Mouse (Mus musculus) ovary, adult 18-20 months (tissue): ENCODE measurements around the gene Ssh1.
A peak's percentile ranks its signal among the peaks of the same experiment; 100 is the strongest.

Source experiments
- DNase-seq: peaks from one replicate; pipeline ENCODE4 v3.0.0; 2022; ENCODE audit warnings: low spot score, mixed read lengths

Ssh1 gene

DNA sequence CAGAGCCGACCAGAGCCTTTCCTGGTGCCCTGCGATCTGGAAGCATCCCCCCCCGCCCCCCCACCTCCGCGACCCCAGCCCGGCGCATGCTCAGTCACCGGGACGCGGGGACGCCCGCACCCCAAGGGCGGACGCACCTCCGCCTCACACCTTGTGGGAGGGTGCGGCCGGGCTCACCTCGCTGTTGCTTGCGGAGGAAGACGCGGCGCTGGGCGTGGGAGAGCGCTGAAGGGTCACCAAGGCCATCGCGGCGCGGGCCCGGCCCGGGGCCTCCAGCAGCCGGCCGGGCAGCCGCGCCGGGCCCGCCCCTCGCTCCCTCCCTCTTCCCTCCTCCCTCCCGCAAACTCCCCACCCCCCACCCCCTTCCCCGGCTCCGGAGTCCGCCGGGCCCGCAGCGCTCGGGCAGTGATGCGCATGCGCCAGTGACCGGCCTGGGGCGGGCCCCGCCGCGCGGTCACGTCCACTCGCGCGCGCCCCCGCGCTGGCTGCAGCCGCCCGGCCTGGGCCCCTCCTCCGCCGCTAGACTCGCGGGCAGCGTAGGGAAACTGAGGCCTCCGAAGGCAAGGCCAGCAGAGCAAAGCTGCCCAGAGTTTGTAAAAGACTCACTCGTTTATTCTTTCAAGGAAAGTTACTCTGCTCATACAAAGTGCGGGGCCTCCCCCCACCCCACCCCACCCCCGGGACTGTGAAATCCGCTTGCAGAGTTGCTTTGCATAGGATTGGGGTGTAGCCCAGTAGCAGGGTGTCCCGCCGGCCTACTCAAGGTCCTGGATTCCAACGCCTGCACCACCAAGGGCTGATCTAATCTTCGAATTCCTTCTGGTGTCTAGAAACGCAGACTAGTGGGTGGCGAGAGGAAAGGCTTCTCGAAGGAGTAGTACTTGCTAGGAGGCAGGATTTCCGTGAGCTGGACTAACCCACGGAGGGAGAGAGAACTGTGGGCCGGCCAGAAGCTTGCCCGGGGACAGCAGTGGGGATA lies at the start of gene Ssh1:
Gene Ssh1, minus strand, starts transcription at position 408 of the 979 bp plus-strand sequence.
- peak; percentile 82 for DNase-seq

DNA sequence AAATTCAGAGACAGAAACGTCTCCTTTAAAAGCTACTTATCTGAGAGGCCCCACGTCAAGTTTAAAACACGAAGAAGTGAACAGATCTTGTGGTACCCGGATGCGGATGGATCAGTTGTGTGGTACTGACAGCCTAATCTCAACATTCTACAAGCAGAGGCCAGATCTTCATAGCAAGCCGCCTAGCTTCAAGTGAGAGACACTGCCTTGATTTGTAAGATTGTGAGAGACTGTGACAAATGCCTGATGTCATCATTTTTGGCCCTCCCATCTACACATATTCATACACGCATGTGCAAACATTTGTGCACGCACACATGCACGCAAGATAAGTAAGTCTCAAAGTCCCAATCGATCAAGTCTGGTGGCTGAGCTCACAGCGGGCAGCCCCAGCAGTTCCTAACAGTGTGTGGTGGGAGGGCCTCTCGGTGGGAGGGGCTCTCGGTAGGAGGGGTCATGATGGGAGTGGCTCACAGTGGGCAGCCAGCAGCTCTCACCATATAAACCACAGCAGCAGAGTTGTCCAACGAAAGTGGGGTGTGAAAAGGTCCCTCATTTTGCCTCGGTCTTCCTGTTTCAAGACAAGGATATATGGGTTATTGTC lies 47.7 kb upstream of the Ssh1 start:
- DNase-seq: no peak

DNA sequence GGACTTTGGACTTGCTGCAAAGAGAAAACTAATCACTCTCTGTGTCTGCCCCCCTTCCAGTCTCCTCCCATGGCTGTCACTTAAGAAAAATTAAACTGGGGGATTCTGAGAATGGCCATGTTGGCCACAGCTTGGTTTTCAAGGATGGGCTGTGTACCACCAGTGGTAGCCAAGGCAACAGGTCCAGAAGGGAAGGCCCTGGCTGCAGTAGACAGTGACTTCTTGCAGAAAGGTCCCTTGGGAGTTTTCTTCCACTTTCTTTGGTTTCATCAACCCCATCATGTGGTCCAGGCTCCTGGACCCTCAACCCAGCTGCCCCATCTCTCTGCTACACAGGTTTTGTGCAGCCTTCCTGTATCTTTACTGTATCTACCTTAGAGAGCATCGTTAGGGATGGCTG lies 47.2 kb upstream of the Ssh1 start:
- no peak for DNase-seq

DNA sequence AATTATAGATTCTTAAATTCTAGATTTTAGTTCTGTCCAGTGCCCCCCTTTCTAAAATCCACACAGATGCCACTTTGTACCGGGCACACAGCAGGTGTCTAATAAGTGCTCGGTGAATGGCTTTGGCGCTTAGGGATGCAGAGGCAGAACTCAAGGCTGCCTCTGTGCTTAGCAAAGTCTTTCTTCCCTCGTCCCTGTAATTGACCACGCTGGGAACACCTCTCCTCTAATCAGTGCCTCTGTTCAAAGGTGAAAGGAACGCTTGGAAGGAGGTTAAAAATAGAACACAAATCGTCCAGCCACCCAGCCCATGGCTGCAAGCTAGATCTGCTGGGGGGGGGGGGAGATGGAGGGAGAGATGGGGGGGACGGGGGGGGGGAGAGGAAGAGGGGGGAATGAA lies 46.8 kb upstream of the Ssh1 start:
- no peak for DNase-seq

DNA sequence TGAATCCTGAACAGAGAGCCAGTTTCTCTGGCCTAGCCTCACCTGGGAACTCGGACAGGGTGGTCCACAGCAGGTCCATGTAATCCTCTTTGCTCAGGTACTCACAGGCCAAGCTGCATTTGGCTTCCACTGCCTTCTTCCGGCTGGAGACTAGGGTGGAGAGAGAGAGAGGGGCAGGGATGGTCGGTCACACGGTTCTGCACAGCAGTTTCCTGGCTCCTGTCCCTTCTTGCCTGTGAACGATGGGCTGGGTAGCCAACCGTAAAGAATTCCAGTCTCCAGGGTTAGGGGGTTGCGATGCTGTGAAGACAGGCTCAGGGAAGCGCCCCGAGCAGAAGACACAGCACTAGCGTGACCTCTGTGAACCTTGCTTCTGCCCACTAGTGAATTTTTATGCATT lies 41.4 kb upstream of the Ssh1 start:
- DNase-seq: no peak

DNA sequence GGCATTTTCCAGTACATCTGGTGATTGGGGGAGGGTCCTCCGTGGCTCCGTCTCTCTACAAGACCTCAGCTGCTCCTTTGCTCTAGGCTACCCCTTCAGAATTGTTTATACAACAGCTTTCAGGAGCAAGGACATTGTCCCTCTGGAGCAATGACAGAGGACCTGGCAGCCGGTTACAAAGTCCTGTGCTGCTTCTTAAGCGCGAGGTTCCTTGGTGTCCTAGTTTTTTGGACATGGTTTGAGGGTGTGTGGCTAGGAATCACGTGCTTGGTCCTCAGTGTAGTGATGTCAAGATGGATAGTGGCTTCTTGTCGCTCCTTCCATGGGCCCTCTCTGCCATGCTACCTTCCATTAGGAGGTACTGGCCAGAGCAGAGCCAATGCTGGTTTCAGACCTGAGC lies 40.7 kb upstream of the Ssh1 start:
- no peak for DNase-seq

DNA sequence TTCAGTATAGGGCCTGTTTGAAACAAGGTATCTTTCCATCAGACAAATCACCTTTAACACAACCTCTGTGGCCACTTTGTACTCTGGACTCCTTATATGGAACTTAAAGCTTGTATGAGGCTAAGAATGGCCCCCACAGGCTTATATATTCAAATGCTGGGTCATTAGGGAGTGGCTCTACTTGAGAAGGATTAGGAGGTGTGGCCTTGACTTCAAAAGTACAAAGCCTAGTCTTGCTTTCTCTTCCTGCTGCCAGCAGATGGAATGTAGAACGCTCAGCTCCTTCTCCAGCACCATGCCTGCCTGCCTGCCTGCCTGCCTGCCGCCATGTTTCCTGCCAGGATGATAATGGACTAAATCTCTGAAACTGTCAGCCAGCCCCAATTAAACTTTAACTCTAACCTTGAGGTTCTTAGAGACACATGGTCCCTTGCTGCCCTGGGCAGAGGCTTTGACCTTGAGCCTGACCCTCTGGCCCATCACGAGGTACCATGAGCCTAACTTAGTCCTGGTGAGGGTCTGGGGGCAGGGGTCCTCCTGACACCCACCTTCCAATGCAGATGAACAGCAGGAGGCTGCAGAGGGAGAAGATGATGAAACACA lies 38.6 kb upstream of the Ssh1 start:
- DNase-seq: no peak

DNA sequence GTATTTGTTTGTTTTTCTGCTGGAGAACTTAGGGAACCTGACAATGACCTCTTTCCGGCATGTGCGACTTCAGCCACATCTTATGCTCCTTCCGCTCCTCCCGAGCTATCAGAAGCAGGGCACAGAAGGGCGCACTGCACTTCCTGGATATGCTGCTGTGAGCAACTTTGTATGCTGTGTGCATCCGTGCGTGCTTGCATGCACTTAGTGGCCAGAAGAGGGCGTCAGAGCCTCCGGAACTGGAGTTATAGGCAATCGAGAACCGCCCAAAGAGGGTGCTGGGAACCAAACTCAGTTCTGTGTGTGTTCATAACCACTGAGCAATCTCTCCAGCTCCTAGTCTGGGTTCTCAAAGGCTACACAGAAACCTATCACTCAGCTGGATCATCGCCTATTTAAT lies 37.0 kb upstream of the Ssh1 start:
- DNase-seq: no peak

DNA sequence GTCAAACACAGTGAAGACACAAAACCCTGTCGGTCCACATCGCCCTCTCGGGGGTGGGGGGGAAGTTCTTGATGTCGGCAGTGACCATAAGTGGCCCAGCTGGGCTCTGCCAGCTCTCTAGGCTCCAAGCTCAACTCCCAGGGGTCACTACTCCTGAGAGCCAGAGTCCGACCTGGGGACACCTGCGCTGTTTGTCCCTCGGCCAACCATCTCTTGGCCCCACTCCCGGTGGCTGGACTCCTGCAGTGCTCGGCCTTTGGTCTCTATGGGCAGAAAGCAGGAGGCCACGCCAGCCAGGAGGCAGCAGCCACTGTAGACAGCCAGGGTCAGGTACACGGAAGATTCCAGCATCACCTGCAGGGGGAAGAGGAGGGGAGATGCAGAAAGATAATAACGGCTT lies 34.4 kb upstream of the Ssh1 start:
- DNase-seq: no peak

DNA sequence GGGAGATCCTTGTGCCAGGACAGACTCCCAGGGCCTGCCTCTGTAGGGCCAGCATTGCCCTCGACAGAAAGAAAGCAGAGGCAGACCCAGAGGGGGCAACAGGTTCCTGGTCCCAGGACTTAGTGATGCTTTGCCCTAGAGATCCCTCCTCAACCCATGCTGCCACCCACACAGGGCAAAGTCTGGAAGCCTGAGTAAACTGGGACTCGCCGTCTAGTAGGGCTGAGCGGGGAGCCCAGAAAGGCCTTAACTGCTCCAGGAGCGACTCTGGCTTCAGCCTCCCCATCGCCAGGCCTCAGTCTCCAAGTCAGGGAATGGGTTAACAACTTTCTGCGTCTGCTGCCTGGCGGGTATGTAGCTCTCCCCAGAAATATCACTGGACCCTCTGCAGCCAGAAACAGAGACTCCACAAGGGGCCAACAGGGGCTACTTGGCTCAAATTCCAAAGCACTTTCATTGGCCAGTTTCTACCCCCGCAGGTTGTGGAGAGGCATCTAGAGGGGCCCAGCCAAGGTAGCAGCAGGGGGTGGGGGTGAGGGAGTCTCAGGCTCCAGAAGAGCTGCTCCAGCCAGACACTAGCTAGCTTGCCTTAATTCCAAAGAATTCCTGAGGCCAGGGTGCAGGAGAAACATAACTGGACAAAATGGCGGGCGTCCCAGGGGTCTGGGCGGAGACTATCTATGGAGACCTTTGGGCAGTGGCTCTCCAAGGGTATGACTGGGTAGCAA lies 33.7 kb upstream of the Ssh1 start:
- no peak for DNase-seq

DNA sequence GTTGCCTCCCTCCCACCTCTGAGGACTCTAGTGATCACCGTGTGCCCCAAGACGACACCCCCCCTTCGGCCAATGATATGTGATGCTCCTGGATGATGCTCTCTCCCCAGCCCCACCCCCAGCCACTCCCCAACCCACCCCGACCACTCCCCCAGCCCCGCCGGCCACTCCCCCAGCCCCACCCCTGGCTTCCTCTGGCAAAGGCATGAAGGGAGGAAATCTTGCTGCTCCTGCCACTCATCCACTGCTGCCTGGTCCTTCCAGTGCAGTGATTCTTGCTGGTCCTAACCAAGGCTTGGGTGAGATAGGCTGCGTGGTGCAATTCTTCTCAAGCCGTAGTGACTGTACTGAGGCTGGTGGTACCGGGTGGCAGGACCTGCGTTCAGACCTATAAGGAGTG lies 31.2 kb upstream of the Ssh1 start:
- DNase-seq: no peak

DNA sequence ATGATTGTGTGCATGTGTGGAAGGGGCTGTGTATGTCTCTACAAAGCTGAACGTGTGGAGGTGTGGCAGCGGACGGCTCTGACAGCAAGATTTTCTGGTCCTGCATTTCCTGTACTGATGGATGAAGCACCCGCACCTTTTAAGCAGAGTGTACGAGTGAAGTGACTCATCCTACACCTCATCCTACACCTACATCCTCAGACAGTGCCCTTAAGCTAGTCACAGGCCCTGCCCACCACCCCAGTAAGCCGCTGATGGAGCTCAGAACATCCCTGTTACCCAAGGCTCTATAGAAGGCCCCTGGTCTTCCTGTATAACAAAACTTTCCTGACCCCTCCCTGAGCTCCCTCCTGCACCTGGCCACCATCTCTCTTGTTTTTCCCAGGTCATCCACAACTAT lies 30.7 kb upstream of the Ssh1 start:
- DNase-seq: no peak

DNA sequence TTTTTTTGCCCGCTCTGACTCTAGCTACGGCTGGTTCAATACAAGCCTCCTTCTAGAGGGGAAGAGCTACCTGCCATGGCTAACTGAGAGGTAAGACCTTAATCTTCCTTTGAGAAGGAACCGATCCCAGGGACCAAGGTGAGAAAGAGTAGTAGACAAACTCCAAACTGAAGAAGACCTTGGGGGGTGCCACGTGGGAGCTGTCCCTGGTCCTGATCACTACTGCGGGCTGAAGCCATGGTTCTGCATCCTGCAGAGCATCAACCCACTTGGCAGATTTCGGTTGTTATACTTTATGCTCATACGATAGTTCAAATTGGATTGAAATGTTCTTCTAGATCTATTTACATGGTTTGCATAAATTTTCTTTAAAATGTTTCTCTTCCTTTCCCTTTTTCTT lies 21.4 kb upstream of the Ssh1 start:
- no peak for DNase-seq

DNA sequence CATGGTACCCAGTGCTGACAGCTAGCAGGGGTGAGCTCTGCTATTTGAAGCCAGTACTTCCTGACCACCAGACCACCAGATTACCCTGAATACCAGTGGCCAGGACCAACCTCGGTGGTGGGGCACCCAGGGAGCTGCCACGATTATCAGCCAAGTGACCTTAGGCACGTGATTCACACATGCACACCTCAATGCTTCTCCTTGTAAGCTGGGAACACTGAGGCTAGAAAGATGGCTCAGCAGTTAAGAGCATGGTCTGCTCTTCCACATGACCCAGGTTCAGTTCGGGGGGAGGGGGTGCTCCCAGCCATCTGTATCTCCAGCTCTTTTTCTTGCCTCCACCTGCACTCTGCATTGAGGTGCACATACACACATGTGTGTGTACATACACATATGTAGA lies 15.4 kb upstream of the Ssh1 start:
- DNase-seq: no peak

DNA sequence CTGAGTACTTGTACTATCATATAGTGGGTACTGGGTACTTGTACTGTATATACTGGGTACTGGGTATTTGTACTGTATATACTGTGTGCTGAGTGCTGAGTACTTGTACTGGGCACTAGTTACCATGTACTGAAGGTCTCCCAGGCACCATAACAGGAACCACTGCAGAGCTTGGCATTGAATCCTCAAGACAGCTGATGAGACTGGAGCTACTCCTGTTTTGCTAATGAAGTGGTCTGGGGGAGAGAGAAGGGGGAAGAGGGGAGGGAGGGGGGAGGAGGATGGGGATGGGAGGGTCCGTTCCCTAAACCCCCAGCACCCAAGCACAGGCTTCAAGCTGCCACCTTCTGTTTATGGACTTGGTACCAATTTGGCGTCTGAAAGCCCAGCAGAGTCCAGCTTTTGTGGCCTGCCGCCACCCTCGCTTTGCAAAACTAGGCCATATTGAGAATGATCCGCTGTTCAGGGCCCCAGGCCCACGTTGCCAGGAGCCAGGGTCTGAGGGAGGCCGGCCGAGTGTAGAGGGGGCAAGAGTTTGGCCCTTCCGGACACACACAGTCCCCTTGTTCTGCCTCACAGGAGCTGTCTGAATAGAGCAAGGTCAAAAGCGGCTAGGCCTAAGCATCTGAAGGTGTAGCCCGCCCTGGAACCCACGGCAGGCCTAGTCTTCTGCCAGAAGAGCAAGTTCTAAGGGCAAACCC lies 14.2 kb upstream of the Ssh1 start:
- no peak for DNase-seq

DNA sequence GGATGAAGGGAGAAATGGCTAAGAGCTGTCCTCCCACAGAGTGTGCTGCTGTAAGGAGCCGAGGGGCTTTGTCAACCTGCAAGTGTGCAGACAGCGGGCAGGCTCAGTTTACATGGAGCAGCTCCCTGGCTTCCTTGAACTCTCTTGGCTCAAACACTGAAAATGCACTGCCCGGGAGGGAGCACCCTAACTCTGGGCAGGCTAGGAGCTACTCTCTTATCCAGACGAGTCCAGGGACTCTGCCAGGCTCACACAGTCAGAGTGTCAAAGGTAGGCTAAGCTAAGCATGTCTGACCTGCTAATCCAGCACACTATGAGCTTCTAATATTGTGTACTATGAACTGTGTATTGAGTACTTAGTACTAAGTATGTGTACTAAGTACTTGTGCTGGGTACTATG lies 13.3 kb upstream of the Ssh1 start:
- no peak for DNase-seq

DNA sequence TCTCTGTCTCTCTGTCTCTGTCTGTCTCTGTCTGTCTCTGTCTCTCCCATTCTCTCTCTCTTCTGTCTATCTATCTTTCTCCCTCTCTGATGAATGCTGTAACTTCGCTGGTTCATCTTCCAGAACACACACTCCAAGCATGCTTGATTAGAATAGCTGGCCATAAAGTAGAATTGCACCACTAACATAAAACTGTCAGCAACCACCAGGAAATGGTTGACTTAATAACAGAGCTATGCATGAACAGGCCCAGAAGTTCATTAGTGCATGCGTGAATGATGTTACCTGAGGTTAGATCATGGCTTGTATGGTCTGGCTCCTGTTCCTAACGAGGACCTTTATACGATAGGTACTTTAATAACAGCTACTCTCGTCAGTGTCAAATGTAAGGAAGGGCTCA lies 11.4 kb upstream of the Ssh1 start:
- no peak for DNase-seq

DNA sequence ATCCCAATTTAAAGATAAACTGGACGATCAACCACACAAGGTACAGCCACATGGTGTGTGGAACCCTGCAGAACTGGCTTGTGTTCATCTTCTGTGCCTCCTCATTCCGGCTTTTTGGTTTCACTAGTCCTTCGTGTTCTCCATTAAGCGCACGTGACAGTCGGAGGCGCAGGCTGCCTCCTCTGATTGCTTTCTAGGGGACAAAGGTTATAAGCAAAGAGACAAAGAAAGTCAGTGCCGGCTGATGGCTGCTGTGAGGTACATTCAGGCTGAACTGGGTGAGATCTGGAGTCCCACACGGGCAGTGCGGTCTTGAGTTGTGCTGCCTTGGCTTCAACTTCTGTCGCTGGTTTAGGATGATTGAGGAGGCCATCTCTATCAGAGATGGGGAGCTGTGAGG lies 10.9 kb upstream of the Ssh1 start:
- DNase-seq: no peak

DNA sequence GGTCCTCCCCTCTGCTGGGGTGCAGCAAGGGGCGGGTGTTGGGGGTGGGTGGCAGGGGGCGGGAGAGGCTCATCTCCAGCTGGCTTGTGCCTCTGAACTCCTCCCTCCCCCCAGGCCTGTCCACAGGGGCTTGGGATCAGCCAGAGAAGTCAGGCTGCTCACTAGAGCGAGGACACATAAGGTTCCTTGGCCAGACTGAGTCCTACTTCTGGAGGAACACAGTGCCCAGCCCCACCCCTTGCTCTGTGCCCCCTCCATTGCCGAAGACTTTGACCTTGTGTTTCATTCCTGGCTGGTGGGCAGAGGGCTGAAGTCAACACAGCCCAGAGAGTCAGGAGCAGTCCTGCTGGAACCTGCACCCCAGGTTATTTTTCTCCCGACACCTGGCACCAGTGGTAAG lies 9.8 kb upstream of the Ssh1 start, which contains the start of gene Dao:
Gene Dao, plus strand, starts transcription at position 162 of the 400 bp plus-strand sequence.
- no peak for DNase-seq

DNA sequence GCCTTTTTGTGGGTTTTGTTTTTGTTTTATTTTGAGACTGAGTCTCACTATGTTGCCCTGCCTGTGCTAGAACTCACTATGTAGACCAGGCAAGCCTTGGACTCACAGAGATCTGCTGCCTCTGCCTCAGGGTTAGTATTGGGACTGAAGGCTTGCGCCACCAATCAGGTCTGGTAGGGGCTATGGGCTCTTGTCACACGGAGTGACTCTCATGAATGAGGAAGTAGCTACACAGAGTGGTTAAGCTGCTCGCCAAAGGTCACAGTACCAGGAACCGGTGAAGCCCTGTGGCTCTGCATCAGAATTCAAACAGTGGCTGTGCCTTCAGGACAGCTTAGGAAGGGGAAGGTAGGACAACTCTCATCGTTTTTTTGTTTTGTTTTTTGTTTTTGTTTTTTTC lies 5.7 kb upstream of the Ssh1 start:
- DNase-seq: no peak

DNA sequence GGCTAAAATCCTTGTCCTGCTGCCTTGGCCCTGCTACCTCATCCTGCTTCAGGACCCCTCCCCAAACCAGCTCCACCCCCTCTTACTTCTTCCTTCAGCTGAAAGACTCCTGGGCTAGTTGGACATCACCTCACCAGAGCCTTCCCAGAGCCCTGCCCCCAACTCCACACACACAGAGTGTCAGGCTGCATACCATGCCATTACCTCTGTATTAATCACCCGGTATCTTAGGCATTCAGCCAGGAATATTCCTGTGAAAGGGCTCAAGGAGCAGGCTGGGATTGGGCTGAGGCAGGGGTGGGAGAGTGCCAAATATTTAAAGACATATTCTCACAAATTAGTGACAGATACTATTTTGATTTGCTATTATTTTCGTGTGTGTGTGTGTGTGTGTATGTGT lies 2.8 kb upstream of the Ssh1 start:
- DNase-seq: no peak

DNA sequence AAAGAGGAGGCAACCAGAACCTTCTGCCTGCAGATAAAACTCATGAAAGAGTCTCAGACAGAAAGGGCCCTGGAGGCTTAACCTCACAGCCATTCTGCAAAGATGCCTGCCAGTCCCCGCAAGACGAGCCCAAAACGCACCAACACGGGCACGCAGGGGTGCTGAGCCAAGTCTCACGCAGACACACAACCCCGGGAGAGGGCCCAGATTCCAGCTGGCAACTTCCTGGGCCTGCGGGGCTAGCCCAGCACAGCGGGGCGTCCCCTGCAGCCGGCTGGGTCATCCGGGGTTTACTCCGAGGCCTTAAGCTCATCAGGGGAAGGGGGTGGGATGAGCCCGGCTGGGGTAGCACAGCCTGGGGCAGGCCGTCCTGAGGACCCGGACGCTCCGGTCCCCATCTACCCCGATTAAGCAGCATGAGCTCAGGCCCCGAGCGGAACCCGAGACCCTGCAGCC lies 635 bp downstream of the Ssh1 start:
- DNase-seq: peak; percentile 33
